Mouse (Mus musculus): Measurements from ENCODE around the gene Itga1. TPM values are rescaled to one million over a fixed set of nuclear protein-coding genes. Genes with fewer than 3 reads are reported as not detected.
A peak's percentile ranks its signal among the peaks of the same experiment; 100 is the strongest.

The Itga1 gene
- polyA plus RNA-seq, 1 experiment from 2014 or later = 31.0 TPM

DNA sequence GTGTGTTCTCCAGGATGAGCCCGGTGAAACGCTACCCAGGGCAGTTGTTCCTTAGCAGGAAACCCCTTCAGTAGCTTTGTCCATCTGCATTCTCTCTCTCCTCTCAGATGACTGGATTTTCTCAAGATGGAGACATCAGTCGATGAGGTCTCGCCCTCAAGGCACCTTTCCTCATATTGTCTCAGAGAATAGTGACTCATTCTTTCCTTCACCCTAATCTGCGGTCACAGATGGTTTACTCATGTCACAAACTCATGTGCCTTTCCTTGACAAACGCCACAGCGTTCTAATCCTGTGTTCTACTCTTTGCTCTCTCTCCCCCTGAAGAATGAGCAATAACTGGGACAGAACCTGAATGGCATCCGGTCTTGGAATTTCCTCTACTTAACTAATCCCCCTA lies 5.7 kb upstream of the Itga1 start:
- Histone ChIP-seq H3K9ac (ENCODE audit: low read depth, low read length) (no peak overlapping the region), H3K4me2 (no peak overlapping the region), H3K4me3 (ENCODE audit: low read depth, low read length) (no peak overlapping the region), H3K9me3 (replicated peaks; ENCODE audit: control insufficient read depth, low read length) (no peaks in the 10 kb centered on the region), H3K27ac (ENCODE audit: low read depth, low read length) (no peak overlapping the region), H3K27me3 (ENCODE audit: control insufficient read depth, insufficient read depth, low read length) (no peaks in the 10 kb centered on the region), H3K36me3 (ENCODE audit: control insufficient read depth, insufficient read depth, low read length) (no peaks in the 10 kb centered on the region), H3K4me1 (ENCODE audit: control insufficient read depth, insufficient read depth, low read length) (no peaks in the 10 kb centered on the region)
- 62% methylated on average over 8 of the region's 8 CpGs for WGBS (ENCODE audit: insufficient replicate concordance)
- ATAC-seq (replicated peaks; ENCODE audit: insufficient number of reproducible peaks, low FRiP score, low TSS enrichment) = no peak

DNA sequence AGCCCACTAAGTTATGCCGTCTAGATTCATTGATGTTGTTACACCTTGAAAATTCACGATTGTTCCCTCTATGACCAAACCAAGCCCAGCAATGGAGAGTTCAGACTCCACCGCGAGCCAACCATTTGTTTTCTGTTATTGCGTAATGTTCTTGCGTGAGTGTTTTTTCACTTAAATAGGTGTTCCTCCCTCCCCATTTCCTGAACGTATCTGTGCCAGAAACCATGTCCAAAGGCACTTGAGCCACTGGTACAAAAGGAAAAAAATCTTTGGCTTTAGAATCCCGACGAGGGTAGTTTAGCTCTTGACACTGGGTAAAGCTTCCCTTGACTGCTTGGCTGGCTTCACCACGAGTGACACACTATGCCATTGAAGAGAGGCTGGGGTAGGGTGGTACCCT lies 4.4 kb upstream of the Itga1 start:
- no peak overlapping the region for H3K4me2 ChIP-seq
- H3K4me3 ChIP-seq (ENCODE audit: low read depth, low read length) = no peak overlapping the region
- WGBS (ENCODE audit: insufficient replicate concordance) = 87% methylated on average over 10 of the region's 10 CpGs
- no peak overlapping the region for H3K9ac ChIP-seq (ENCODE audit: low read depth, low read length)
- ATAC-seq (replicated peaks; ENCODE audit: insufficient number of reproducible peaks, low FRiP score, low TSS enrichment) = no peak
- H3K27ac ChIP-seq (ENCODE audit: low read depth, low read length) = no peak overlapping the region
- no peaks in the 10 kb centered on the region for H3K9me3 ChIP-seq (replicated peaks; ENCODE audit: control insufficient read depth, low read length)
- H3K4me1 ChIP-seq (ENCODE audit: control insufficient read depth, insufficient read depth, low read length) = peaks cover 2% of the 10 kb centered on the region; the same call in 1 of the 2 replicates
- no peaks in the 10 kb centered on the region for H3K36me3 ChIP-seq (ENCODE audit: control insufficient read depth, insufficient read depth, low read length)
- H3K27me3 ChIP-seq (ENCODE audit: control insufficient read depth, insufficient read depth, low read length) = no peaks in the 10 kb centered on the region

DNA sequence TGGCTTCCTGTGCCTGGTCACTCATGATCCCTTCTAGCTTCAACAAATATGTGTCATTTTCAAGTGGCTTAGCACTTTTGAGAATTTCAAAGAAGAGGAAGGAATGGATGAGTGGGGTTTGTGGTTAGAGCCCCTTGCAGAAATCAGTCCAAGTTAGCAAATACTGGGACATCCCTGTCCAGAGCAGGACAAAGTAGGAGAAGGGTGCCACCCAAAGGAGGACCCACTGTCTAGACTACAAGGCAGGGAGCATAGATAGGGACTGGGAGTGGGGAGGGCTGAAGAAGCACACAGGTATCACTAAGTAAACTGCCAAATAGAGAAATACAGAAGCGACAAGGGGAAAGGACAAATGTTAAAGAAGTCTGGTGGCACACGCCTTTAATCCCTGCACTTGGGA lies 990 bp upstream of the Itga1 start:
- Histone ChIP-seq H3K9me3 (replicated peaks; ENCODE audit: control insufficient read depth, low read length) (no peaks in the 10 kb centered on the region), H3K9ac (ENCODE audit: low read depth, low read length) (no peak overlapping the region), H3K27ac (ENCODE audit: low read depth, low read length) (no peak overlapping the region), H3K4me3 (ENCODE audit: low read depth, low read length) (no peak overlapping the region), H3K4me2 (no peak overlapping the region), H3K4me1 (ENCODE audit: control insufficient read depth, insufficient read depth, low read length) (peaks cover 2% of the 10 kb centered on the region; the same call in 1 of the 2 replicates), H3K36me3 (ENCODE audit: control insufficient read depth, insufficient read depth, low read length) (no peaks in the 10 kb centered on the region), H3K27me3 (ENCODE audit: control insufficient read depth, insufficient read depth, low read length) (no peaks in the 10 kb centered on the region)
- 86% methylated on average over 2 of the region's 2 CpGs for WGBS (ENCODE audit: insufficient replicate concordance)
- ATAC-seq (replicated peaks; ENCODE audit: insufficient number of reproducible peaks, low FRiP score, low TSS enrichment) = no peak

GRCm38 (mm10) chr13:115100381-115101177 lies 1.2 kb downstream of the Itga1 start:
- Histone ChIP-seq H3K9me3 (replicated peaks; ENCODE audit: control insufficient read depth, low read length) (no peaks in the 10 kb centered on the region), H3K4me2 (peak overlapping the region; percentile 62), H3K4me1 (ENCODE audit: control insufficient read depth, insufficient read depth, low read length) (peaks cover 10% of the 10 kb centered on the region; the same call in 1 of the 2 replicates), H3K27ac (ENCODE audit: low read depth, low read length) (peak overlapping the region; percentile 89), H3K36me3 (ENCODE audit: control insufficient read depth, insufficient read depth, low read length) (no peaks in the 10 kb centered on the region), H3K4me3 (ENCODE audit: low read depth, low read length) (peak overlapping the region; percentile 69), H3K9ac (ENCODE audit: low read depth, low read length) (peak overlapping the region; percentile 93), H3K27me3 (ENCODE audit: control insufficient read depth, insufficient read depth, low read length) (no peaks in the 10 kb centered on the region)
- no peak for ATAC-seq (replicated peaks; ENCODE audit: insufficient number of reproducible peaks, low FRiP score, low TSS enrichment)
- WGBS (ENCODE audit: insufficient replicate concordance) = 26% methylated on average over 11 of the region's 11 CpGs

DNA sequence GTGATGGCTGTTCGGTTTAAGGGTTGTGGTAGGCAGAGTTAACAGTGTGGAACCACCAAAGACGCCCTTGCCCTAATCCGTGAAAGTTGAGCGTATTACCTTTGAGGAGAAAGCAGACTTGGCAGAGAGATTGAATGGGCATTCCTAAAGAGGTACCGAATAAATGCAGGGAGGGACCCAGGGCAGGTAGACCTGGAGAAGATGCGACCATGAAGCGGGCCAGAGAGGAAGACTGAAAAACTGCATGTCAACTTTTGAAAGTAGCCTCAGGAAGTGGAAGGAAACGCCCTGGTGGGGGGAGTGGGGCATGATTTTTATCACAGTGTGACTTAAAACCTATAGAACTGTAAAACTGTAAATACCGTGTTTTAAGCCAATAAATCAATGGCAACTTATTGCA lies 2.4 kb downstream of the Itga1 start:
- no peaks in the 10 kb centered on the region for H3K9me3 ChIP-seq (replicated peaks; ENCODE audit: control insufficient read depth, low read length)
- H3K36me3 ChIP-seq (ENCODE audit: control insufficient read depth, insufficient read depth, low read length) = no peaks in the 10 kb centered on the region
- H3K4me1 ChIP-seq (ENCODE audit: control insufficient read depth, insufficient read depth, low read length) = peaks cover 10% of the 10 kb centered on the region; the same call in 1 of the 2 replicates
- 82% methylated on average over 9 of the region's 9 CpGs for WGBS (ENCODE audit: insufficient replicate concordance)
- no peaks in the 10 kb centered on the region for H3K27me3 ChIP-seq (ENCODE audit: control insufficient read depth, insufficient read depth, low read length)
- H3K9ac ChIP-seq (ENCODE audit: low read depth, low read length) = no peak overlapping the region
- no peak overlapping the region for H3K27ac ChIP-seq (ENCODE audit: low read depth, low read length)
- ATAC-seq (replicated peaks; ENCODE audit: insufficient number of reproducible peaks, low FRiP score, low TSS enrichment) = no peak
- peak overlapping the region; percentile 62 for H3K4me2 ChIP-seq
- H3K4me3 ChIP-seq (ENCODE audit: low read depth, low read length) = peak overlapping the region; percentile 18; the same call in 1 of the 2 replicates

- no peak overlapping the region for H3K9ac ChIP-seq (ENCODE audit: low read depth, low read length)
- no peaks in the 10 kb centered on the region for H3K9me3 ChIP-seq (replicated peaks; ENCODE audit: control insufficient read depth, low read length)
- H3K4me1 ChIP-seq (ENCODE audit: control insufficient read depth, insufficient read depth, low read length) = peaks cover 10% of the 10 kb centered on the region; the same call in 1 of the 2 replicates
- no peak overlapping the region for H3K4me3 ChIP-seq (ENCODE audit: low read depth, low read length)
- no peak overlapping the region for H3K4me2 ChIP-seq
- no peaks in the 10 kb centered on the region for H3K36me3 ChIP-seq (ENCODE audit: control insufficient read depth, insufficient read depth, low read length)
- no peak for ATAC-seq (replicated peaks; ENCODE audit: insufficient number of reproducible peaks, low FRiP score, low TSS enrichment)
- no peak overlapping the region for H3K27ac ChIP-seq (ENCODE audit: low read depth, low read length)
- 75% methylated on average over 3 of the region's 3 CpGs for WGBS (ENCODE audit: insufficient replicate concordance)
- H3K27me3 ChIP-seq (ENCODE audit: control insufficient read depth, insufficient read depth, low read length) = no peaks in the 10 kb centered on the region
Measured at GRCm38 (mm10) chr13:115098227-115098626, 3.5 kb downstream of the Itga1 start.

DNA sequence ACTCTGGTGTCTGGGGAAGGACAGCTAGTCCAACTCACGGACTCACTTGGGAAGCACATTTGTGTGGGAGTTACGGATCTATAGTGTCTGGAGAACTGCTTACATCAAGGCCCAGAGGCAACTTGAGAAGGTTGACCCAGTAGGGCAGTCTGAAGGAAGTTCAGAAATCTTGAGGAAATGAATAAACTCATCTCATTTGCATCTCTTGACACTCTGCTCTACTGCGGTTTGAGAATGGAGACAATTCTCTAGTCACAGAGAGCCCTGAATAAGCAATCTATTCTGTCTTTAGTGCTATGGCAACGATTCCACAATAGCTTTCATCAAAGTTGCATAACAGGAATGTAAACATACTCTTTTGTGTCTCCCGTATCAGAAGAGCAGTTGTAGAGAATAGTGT lies 4.8 kb downstream of the Itga1 start:
- ATAC-seq (replicated peaks; ENCODE audit: insufficient number of reproducible peaks, low FRiP score, low TSS enrichment) = no peak
- no peak overlapping the region for H3K4me3 ChIP-seq (ENCODE audit: low read depth, low read length)
- 80% methylated on average over 5 of the region's 5 CpGs for WGBS (ENCODE audit: insufficient replicate concordance)
- no peak overlapping the region for H3K27ac ChIP-seq (ENCODE audit: low read depth, low read length)
- no peaks in the 10 kb centered on the region for H3K9me3 ChIP-seq (replicated peaks; ENCODE audit: control insufficient read depth, low read length)
- H3K36me3 ChIP-seq (ENCODE audit: control insufficient read depth, insufficient read depth, low read length) = no peaks in the 10 kb centered on the region
- no peak overlapping the region for H3K4me2 ChIP-seq
- H3K27me3 ChIP-seq (ENCODE audit: control insufficient read depth, insufficient read depth, low read length) = no peaks in the 10 kb centered on the region
- H3K4me1 ChIP-seq (ENCODE audit: control insufficient read depth, insufficient read depth, low read length) = peaks cover 8% of the 10 kb centered on the region; the same call in 1 of the 2 replicates
- no peak overlapping the region for H3K9ac ChIP-seq (ENCODE audit: low read depth, low read length)

GRCm38 (mm10) chr13:115096216-115096615 lies 5.5 kb downstream of the Itga1 start:
- H3K9ac ChIP-seq (ENCODE audit: low read depth, low read length) = no peak overlapping the region
- no peak overlapping the region for H3K4me2 ChIP-seq
- 29% methylated on average over 2 of the region's 2 CpGs for WGBS (ENCODE audit: insufficient replicate concordance)
- H3K27ac ChIP-seq (ENCODE audit: low read depth, low read length) = no peak overlapping the region
- H3K4me1 ChIP-seq (ENCODE audit: control insufficient read depth, insufficient read depth, low read length) = peaks cover 13% of the 10 kb centered on the region
- no peaks in the 10 kb centered on the region for H3K36me3 ChIP-seq (ENCODE audit: control insufficient read depth, insufficient read depth, low read length)
- H3K9me3 ChIP-seq (replicated peaks; ENCODE audit: control insufficient read depth, low read length) = no peaks in the 10 kb centered on the region
- no peaks in the 10 kb centered on the region for H3K27me3 ChIP-seq (ENCODE audit: control insufficient read depth, insufficient read depth, low read length)
- ATAC-seq (replicated peaks; ENCODE audit: insufficient number of reproducible peaks, low FRiP score, low TSS enrichment) = no peak
- H3K4me3 ChIP-seq (ENCODE audit: low read depth, low read length) = no peak overlapping the region

- 86% methylated on average over 2 of the region's 2 CpGs for WGBS (ENCODE audit: insufficient replicate concordance)
- Histone ChIP-seq H3K36me3 (ENCODE audit: control insufficient read depth, insufficient read depth, low read length) (no peaks in the 10 kb centered on the region), H3K9me3 (replicated peaks; ENCODE audit: control insufficient read depth, low read length) (no peaks in the 10 kb centered on the region), H3K27ac (ENCODE audit: low read depth, low read length) (no peak overlapping the region), H3K27me3 (ENCODE audit: control insufficient read depth, insufficient read depth, low read length) (no peaks in the 10 kb centered on the region), H3K9ac (ENCODE audit: low read depth, low read length) (no peak overlapping the region), H3K4me1 (ENCODE audit: control insufficient read depth, insufficient read depth, low read length) (peaks cover 16% of the 10 kb centered on the region), H3K4me2 (no peak overlapping the region), H3K4me3 (ENCODE audit: low read depth, low read length) (no peak overlapping the region)
- no peak for ATAC-seq (replicated peaks; ENCODE audit: insufficient number of reproducible peaks, low FRiP score, low TSS enrichment)
Measured at GRCm38 (mm10) chr13:115095392-115095791, 6.4 kb downstream of the Itga1 start.

Data from heart, embryonic 11.5 days (tissue).